Mouse (Mus musculus) ES-Bruce4 (cell line): ENCODE data around the gene Acadm. TPM values are rescaled to one million over a fixed set of nuclear protein-coding genes. Genes with fewer than 3 reads are reported as not detected.

Experiments
- H3K27ac ChIP-seq: 2 replicates; pipeline ENCODE4 v1.5.1; 2012; ENCODE audit warnings: low read length, inconsistent platforms; ENCODE audit not compliant: insufficient read depth
- H3K27me3 ChIP-seq: 2 replicates; pipeline ENCODE4 v1.6.1; 2012; ENCODE audit warnings: mild to moderate bottlenecking, low read length, inconsistent platforms; ENCODE audit not compliant: control insufficient read depth, poor library complexity, insufficient read depth, severe bottlenecking
- H3K36me3 ChIP-seq: 2 replicates; pipeline ENCODE4 v1.6.1; 2012; ENCODE audit warnings: inconsistent platforms, mild to moderate bottlenecking, low read length, moderate library complexity; ENCODE audit not compliant: control insufficient read depth, poor library complexity, insufficient read depth, severe bottlenecking
- H3K4me1 ChIP-seq: one replicate; pipeline ENCODE4 v1.8.1; 2011; ENCODE audit warnings: low read length; ENCODE audit not compliant: control insufficient read depth, insufficient read depth
- H3K4me3 ChIP-seq: 2 replicates; pipeline ENCODE4 v1.5.1; 2011; ENCODE audit warnings: low read depth, mild to moderate bottlenecking, low read length
- H3K9ac ChIP-seq: 2 replicates; pipeline ENCODE4 v1.6.1; 2012; ENCODE audit warnings: low read depth, mild to moderate bottlenecking, inconsistent platforms; ENCODE audit not compliant: poor library complexity, severe bottlenecking
- H3K9me3 ChIP-seq: replicated peaks from 2 replicates; pipeline ENCODE4 v1.6.1; 2012; ENCODE audit warnings: mild to moderate bottlenecking, low read length, inconsistent platforms; ENCODE audit not compliant: control insufficient read depth, poor library complexity, insufficient read depth, severe bottlenecking
- CTCF ChIP-seq: IDR thresholded peaks from one replicate; pipeline ENCODE4 v1.8.1; 2011; ENCODE audit warnings: low read depth, low read length
- EP300 ChIP-seq: IDR thresholded peaks from 2 replicates; pipeline ENCODE4 v1.6.1; 2011; ENCODE audit warnings: low read depth, low read length; ENCODE audit not compliant: insufficient read depth
- POLR2A ChIP-seq: IDR thresholded peaks from one replicate; pipeline ENCODE4 v1.8.1; 2011; ENCODE audit warnings: low read length; ENCODE audit not compliant: insufficient read depth
- polyA plus RNA-seq: library from polyadenylated mRNA; stranded (reverse); fragments of >200 nt; gene quantifications from 2 replicates; pipeline ENCODE4 v1.2.4, GENCODE M21; 2011; ENCODE audit warnings: low read depth; ENCODE audit not compliant: missing spikeins, insufficient read depth, insufficient read length

The Acadm gene
- polyA plus RNA-seq, 1 experiment = 105 TPM

- Histone ChIP-seq H3K9ac (no peak overlapping the region), H3K4me3 (no peak overlapping the region), H3K4me1 (peaks cover 5% of the 10 kb centered on the region), H3K27me3 (no peaks in the 10 kb centered on the region), H3K27ac (no peak overlapping the region), H3K36me3 (peaks cover 16% of the 10 kb centered on the region), H3K9me3 (no peaks in the 10 kb centered on the region)
- TF ChIP-seq POLR2A (no peak), EP300 (no peak), CTCF (no peak)
Measured at GRCm38 (mm10) chr3:153937116-153937810, 7.2 kb downstream of the Acadm start.

DNA sequence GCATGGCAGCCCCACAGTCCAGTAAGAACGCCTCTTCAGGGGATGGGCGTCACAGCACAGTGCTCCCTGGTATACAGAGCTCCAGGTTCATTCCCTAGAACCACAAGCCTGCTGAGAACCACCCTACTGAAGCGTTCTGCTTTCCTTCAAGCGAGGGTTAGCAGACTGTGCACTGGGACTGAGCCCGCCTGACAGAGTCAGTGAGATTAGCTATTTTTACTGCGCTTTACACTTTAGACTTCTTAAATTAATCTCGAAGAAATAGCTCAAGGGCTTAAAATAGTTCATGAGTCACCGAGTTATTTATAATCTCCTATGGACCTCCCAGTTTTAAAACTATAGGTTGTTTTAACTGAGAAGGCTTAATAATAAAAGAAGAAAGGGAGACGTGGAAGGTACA lies 8.6 kb downstream of the Acadm start:
- peaks cover 21% of the 10 kb centered on the region for H3K36me3 ChIP-seq
- H3K9me3 ChIP-seq = no peaks in the 10 kb centered on the region
- TF ChIP-seq EP300 (no peak), POLR2A (no peak)
- H3K4me3 ChIP-seq = no peak overlapping the region
- no peaks in the 10 kb centered on the region for H3K27me3 ChIP-seq
- no peak overlapping the region for H3K27ac ChIP-seq
- no peak overlapping the region for H3K9ac ChIP-seq
- H3K4me1 ChIP-seq = peaks cover 5% of the 10 kb centered on the region

- no peak overlapping the region for H3K9ac ChIP-seq
- H3K9me3 ChIP-seq = no peaks in the 10 kb centered on the region
- no peak overlapping the region for H3K27ac ChIP-seq
- no peaks in the 10 kb centered on the region for H3K27me3 ChIP-seq
- TF ChIP-seq CTCF (no peak), EP300 (no peak), POLR2A (no peak)
- no peak overlapping the region for H3K4me3 ChIP-seq
- peaks cover 17% of the 10 kb centered on the region for H3K36me3 ChIP-seq
- peaks cover 2% of the 10 kb centered on the region for H3K4me1 ChIP-seq
Measured at GRCm38 (mm10) chr3:153932461-153932860, 12.0 kb downstream of the Acadm start.

DNA sequence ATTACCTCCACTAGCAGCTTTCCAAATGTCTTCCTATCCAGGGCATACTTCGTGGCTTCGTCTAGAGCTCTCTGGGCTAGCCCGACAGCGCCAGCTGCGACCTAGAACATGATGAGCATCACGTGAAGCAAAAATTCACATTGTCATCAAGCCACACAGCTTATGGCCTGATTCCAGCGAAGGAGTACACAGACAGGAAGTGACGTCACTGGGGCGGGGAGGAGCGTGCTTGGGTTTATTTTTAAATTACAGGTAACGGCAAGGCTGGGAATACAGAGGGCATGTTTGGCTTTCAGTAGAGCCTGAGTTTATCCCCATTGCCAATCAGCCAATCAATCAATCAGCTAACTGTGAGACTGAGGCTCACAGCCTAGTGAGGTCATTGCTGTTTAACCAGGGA lies 14.9 kb downstream of the Acadm start:
- H3K27ac ChIP-seq = no peak overlapping the region
- H3K36me3 ChIP-seq = peaks cover 8% of the 10 kb centered on the region
- H3K4me3 ChIP-seq = no peak overlapping the region
- TF ChIP-seq POLR2A (no peak), CTCF (no peak), EP300 (no peak)
- no peaks in the 10 kb centered on the region for H3K9me3 ChIP-seq
- no peak overlapping the region for H3K9ac ChIP-seq
- H3K27me3 ChIP-seq = no peaks in the 10 kb centered on the region
- H3K4me1 ChIP-seq = no peaks in the 10 kb centered on the region

GRCm38 (mm10) chr3:153926333-153926732 lies 18.1 kb downstream of the Acadm start:
- TF ChIP-seq CTCF = peak; percentile 28
- TF ChIP-seq POLR2A = no peak
- no peak for TF ChIP-seq EP300
- no peaks in the 10 kb centered on the region for H3K9me3 ChIP-seq
- H3K27me3 ChIP-seq = no peaks in the 10 kb centered on the region
- H3K9ac ChIP-seq = no peak overlapping the region
- no peak overlapping the region for H3K27ac ChIP-seq
- H3K4me1 ChIP-seq = no peaks in the 10 kb centered on the region
- peaks cover 6% of the 10 kb centered on the region for H3K36me3 ChIP-seq
- H3K4me3 ChIP-seq = no peak overlapping the region

GRCm38 (mm10) chr3:153921147-153921910 lies 23.1 kb downstream of the Acadm start:
- no peak for TF ChIP-seq POLR2A
- no peak for TF ChIP-seq EP300
- TF ChIP-seq CTCF = no peak
- Histone ChIP-seq H3K27me3 (no peaks in the 10 kb centered on the region), H3K27ac (no peak overlapping the region), H3K4me3 (no peak overlapping the region), H3K9ac (no peak overlapping the region), H3K9me3 (no peaks in the 10 kb centered on the region), H3K4me1 (peaks cover 1% of the 10 kb centered on the region), H3K36me3 (peaks cover 8% of the 10 kb centered on the region)
